Mouse (Mus musculus): Measurements from ENCODE around the gene Wdr86. TPM values are rescaled to one million over a fixed set of nuclear protein-coding genes. Genes with fewer than 3 reads are reported as not detected.

The Wdr86 gene
- polyA plus RNA-seq, 1 experiment: 1.5 TPM

- no peak for TF ChIP-seq CTCF (IDR thresholded peaks at IDR 0.05; ENCODE audit: borderline replicate concordance, insufficient read depth, low read depth, low read length)
- no peak for TF ChIP-seq POLR2A (IDR thresholded peaks at IDR 0.05; ENCODE audit: borderline replicate concordance, insufficient read depth, low read length)
- WGBS: 73% methylated on average over 15 of the region's 15 CpGs
- DNase-seq: no peak
- Histone ChIP-seq H3K4me3 (replicated peaks; ENCODE audit: insufficient read depth, low read depth, low read length) (no peak overlapping the region), H3K4me1 (ENCODE audit: control insufficient read depth, insufficient read depth, low read length) (no peaks in the 10 kb centered on the region), H3K27ac (ENCODE audit: insufficient read depth, low read length) (no peak overlapping the region), H3K27me3 (ENCODE audit: control insufficient read depth, insufficient read depth, low read length) (no peaks in the 10 kb centered on the region)
These were observed 10.8 kb upstream of the Wdr86 start for GRCm38 (mm10) chr5:24741172-24741885.

- H3K4me1 ChIP-seq (ENCODE audit: control insufficient read depth, insufficient read depth, low read length): no peaks in the 10 kb centered on the region
- DNase-seq: peak in 1 of 2 experiments; percentile 21
- H3K4me3 ChIP-seq (replicated peaks; ENCODE audit: insufficient read depth, low read depth, low read length): no peak overlapping the region
- TF ChIP-seq CTCF (IDR thresholded peaks at IDR 0.05; ENCODE audit: borderline replicate concordance, insufficient read depth, low read depth, low read length) (no peak), POLR2A (IDR thresholded peaks at IDR 0.05; ENCODE audit: borderline replicate concordance, insufficient read depth, low read length) (no peak)
- 30% methylated on average over 15 of the region's 15 CpGs for WGBS
- no peaks in the 10 kb centered on the region for H3K27me3 ChIP-seq (ENCODE audit: control insufficient read depth, insufficient read depth, low read length)
- H3K27ac ChIP-seq (ENCODE audit: insufficient read depth, low read length): no peak overlapping the region
These were observed 8.7 kb upstream of the Wdr86 start for GRCm38 (mm10) chr5:24739141-24739753.

GRCm38 (mm10) chr5:24738517-24738916 is 8.0 kb upstream of the Wdr86 start:
- TF ChIP-seq CTCF (IDR thresholded peaks at IDR 0.05; ENCODE audit: borderline replicate concordance, insufficient read depth, low read depth, low read length): no peak
- TF ChIP-seq POLR2A (IDR thresholded peaks at IDR 0.05; ENCODE audit: borderline replicate concordance, insufficient read depth, low read length): no peak
- WGBS: 94% methylated on average over 1 of the region's 1 CpGs
- H3K27me3 ChIP-seq (ENCODE audit: control insufficient read depth, insufficient read depth, low read length): no peaks in the 10 kb centered on the region
- H3K4me3 ChIP-seq (replicated peaks; ENCODE audit: insufficient read depth, low read depth, low read length): no peak overlapping the region
- DNase-seq: no peak
- no peak overlapping the region for H3K27ac ChIP-seq (ENCODE audit: insufficient read depth, low read length)
- no peaks in the 10 kb centered on the region for H3K4me1 ChIP-seq (ENCODE audit: control insufficient read depth, insufficient read depth, low read length)

GRCm38 (mm10) chr5:24737595-24737994 is 7.1 kb upstream of the Wdr86 start:
- no peaks in the 10 kb centered on the region for H3K4me1 ChIP-seq (ENCODE audit: control insufficient read depth, insufficient read depth, low read length)
- no peak overlapping the region for H3K4me3 ChIP-seq (replicated peaks; ENCODE audit: insufficient read depth, low read depth, low read length)
- WGBS: 56% methylated on average over 10 of the region's 10 CpGs
- no peak overlapping the region for H3K27ac ChIP-seq (ENCODE audit: insufficient read depth, low read length)
- TF ChIP-seq POLR2A (IDR thresholded peaks at IDR 0.05; ENCODE audit: borderline replicate concordance, insufficient read depth, low read length) (no peak), CTCF (IDR thresholded peaks at IDR 0.05; ENCODE audit: borderline replicate concordance, insufficient read depth, low read depth, low read length) (no peak)
- H3K27me3 ChIP-seq (ENCODE audit: control insufficient read depth, insufficient read depth, low read length): no peaks in the 10 kb centered on the region
- DNase-seq: no peak

- Histone ChIP-seq H3K4me1 (ENCODE audit: control insufficient read depth, insufficient read depth, low read length) (no peaks in the 10 kb centered on the region), H3K27me3 (ENCODE audit: control insufficient read depth, insufficient read depth, low read length) (peaks cover 8% of the 10 kb centered on the region; the same call in 1 of the 2 replicates), H3K27ac (ENCODE audit: insufficient read depth, low read length) (no peak overlapping the region), H3K4me3 (replicated peaks; ENCODE audit: insufficient read depth, low read depth, low read length) (no peak overlapping the region)
- 67% methylated on average over 7 of the region's 7 CpGs for WGBS
- TF ChIP-seq CTCF (IDR thresholded peaks at IDR 0.05; ENCODE audit: borderline replicate concordance, insufficient read depth, low read depth, low read length): no peak
- no peak for TF ChIP-seq POLR2A (IDR thresholded peaks at IDR 0.05; ENCODE audit: borderline replicate concordance, insufficient read depth, low read length)
- no peak for DNase-seq
These were observed 3.4 kb upstream of the Wdr86 start for GRCm38 (mm10) chr5:24733771-24734426.

DNA sequence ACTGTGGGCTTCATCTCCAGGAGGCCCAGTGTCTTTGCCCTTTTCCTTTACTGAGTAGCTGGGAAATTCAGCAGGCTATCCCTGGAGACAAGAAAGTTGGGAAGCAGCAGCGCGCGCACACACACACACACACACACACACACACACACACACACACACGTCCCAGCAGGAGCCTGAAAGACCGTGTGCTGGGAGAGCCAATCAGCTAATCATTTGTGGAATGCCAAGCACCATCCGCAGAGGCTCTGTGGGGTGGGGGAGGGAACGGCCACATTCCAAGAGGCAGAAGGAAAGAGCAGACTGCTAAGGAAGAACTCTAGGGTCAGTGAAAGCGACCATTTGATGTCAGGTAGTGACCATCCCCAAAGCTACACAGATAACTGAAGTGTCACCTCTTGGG is 2.6 kb upstream of the Wdr86 start:
- no peak for TF ChIP-seq POLR2A (IDR thresholded peaks at IDR 0.05; ENCODE audit: borderline replicate concordance, insufficient read depth, low read length)
- TF ChIP-seq CTCF (IDR thresholded peaks at IDR 0.05; ENCODE audit: borderline replicate concordance, insufficient read depth, low read depth, low read length): no peak
- no peak overlapping the region for H3K27ac ChIP-seq (ENCODE audit: insufficient read depth, low read length)
- 17% methylated on average over 8 of the region's 8 CpGs for WGBS
- H3K27me3 ChIP-seq (ENCODE audit: control insufficient read depth, insufficient read depth, low read length): peaks cover 8% of the 10 kb centered on the region; the same call in 1 of the 2 replicates
- DNase-seq: no peak
- no peak overlapping the region for H3K4me3 ChIP-seq (replicated peaks; ENCODE audit: insufficient read depth, low read depth, low read length)
- H3K4me1 ChIP-seq (ENCODE audit: control insufficient read depth, insufficient read depth, low read length): no peaks in the 10 kb centered on the region

GRCm38 (mm10) chr5:24730986-24731385 is 459 bp upstream of the Wdr86 start:
- 9% methylated on average over 15 of the region's 15 CpGs for WGBS

More at GRCm38 (mm10) chr5:24730986-24731385, 459 bp upstream of the Wdr86 start:
- Histone ChIP-seq H3K4me3 (replicated peaks; ENCODE audit: insufficient read depth, low read depth, low read length) (no peak overlapping the region), H3K27ac (ENCODE audit: insufficient read depth, low read length) (no peak overlapping the region), H3K4me1 (ENCODE audit: control insufficient read depth, insufficient read depth, low read length) (no peaks in the 10 kb centered on the region), H3K27me3 (ENCODE audit: control insufficient read depth, insufficient read depth, low read length) (peaks cover 8% of the 10 kb centered on the region; the same call in 1 of the 2 replicates)
- TF ChIP-seq CTCF (IDR thresholded peaks at IDR 0.05; ENCODE audit: borderline replicate concordance, insufficient read depth, low read depth, low read length): no peak
- TF ChIP-seq POLR2A (IDR thresholded peaks at IDR 0.05; ENCODE audit: borderline replicate concordance, insufficient read depth, low read length): no peak
- DNase-seq: no peak
